In the genomic region with DNA sequence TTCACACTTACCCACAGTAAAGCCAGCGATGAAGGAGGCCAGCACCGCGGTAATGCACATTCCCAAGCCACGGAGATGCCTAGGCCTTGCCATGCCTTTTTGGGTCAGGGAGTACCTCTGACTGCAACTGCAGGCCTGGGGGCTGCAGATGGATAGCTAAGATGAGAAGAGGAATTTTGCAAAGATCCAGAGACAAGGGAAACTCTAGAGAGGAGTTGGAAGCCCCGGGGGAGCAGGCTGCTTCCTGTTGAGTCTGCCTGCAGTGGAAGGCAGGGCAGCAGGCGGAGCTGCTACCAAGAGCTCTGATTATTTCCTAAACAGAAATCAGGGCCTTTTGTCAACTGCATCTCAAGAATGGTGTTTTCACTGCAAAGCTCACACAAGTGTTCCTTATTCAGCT, we compare ENCODE assay signal across 10 mouse cellular contexts. TPM values are rescaled to one million over a fixed set of nuclear protein-coding genes. Genes with fewer than 3 reads are reported as not detected.
A peak's percentile ranks its signal among the peaks of the same experiment; 100 is the strongest.
DNase-seq lines count a peak whose midpoint lies in the region; ATAC-seq and TF ChIP-seq lines count a peak whose summit lies in the region.
"Had no signal": no experiment of that assay in that cellular context is flagged by ENCODE, and none has a peak within 500 bp of the region (broad histone marks: within the 10 kb centered on the region; RNA-seq: fewer than 3 reads in every experiment).

No protein-coding gene starts in this region.

- H3K9me3 ChIP-seq in midbrain, embryonic 10.5 days (replicated peaks): no peaks in the 10 kb centered on the region
- no peaks in the 10 kb centered on the region for H3K9me3 ChIP-seq in midbrain, embryonic 13.5 days
- no peaks in the 10 kb centered on the region for H3K9me3 ChIP-seq in intestine, embryonic 15.5 days
- H3K9me3 ChIP-seq in forebrain, embryonic 12.5 days: no peaks in the 10 kb centered on the region

- H3K36me3 ChIP-seq in midbrain, embryonic 10.5 days: no peaks in the 10 kb centered on the region
- H3K36me3 ChIP-seq in midbrain, embryonic 13.5 days: no peaks in the 10 kb centered on the region
- no peaks in the 10 kb centered on the region for H3K36me3 ChIP-seq in intestine, embryonic 15.5 days
- no peaks in the 10 kb centered on the region for H3K36me3 ChIP-seq in small intestine, adult 2 months (ENCODE audit: control insufficient read depth, insufficient read depth, low read length)
- H3K36me3 ChIP-seq in forebrain, embryonic 12.5 days (replicated peaks): no peaks in the 10 kb centered on the region

- no peaks in the 10 kb centered on the region for H3K27me3 ChIP-seq in midbrain, embryonic 10.5 days (ENCODE audit: low read depth, poor library complexity, severe bottlenecking)
- no peaks in the 10 kb centered on the region for H3K27me3 ChIP-seq in midbrain, embryonic 13.5 days
- no peaks in the 10 kb centered on the region for H3K27me3 ChIP-seq in intestine, embryonic 15.5 days (replicated peaks)
- no peaks in the 10 kb centered on the region for H3K27me3 ChIP-seq in small intestine, adult 2 months (ENCODE audit: control insufficient read depth, insufficient read depth, low read length)
- no peaks in the 10 kb centered on the region for H3K27me3 ChIP-seq in forebrain, embryonic 12.5 days

- H3K4me3 ChIP-seq in midbrain, embryonic 10.5 days: no peak overlapping the region
- no peak overlapping the region for H3K4me3 ChIP-seq in midbrain, embryonic 13.5 days (replicated peaks)
- H3K4me3 ChIP-seq in intestine, embryonic 15.5 days (replicated peaks): no peak overlapping the region
- H3K4me3 ChIP-seq in small intestine, adult 2 months (ENCODE audit: low read depth, low read length): peak overlapping the region; percentile 30
- H3K4me3 ChIP-seq in forebrain, embryonic 12.5 days (replicated peaks): no peak overlapping the region

- H3K27ac ChIP-seq in midbrain, embryonic 10.5 days (replicated peaks): no peak overlapping the region
- H3K27ac ChIP-seq in midbrain, embryonic 13.5 days: no peak overlapping the region
- no peak overlapping the region for H3K27ac ChIP-seq in intestine, embryonic 15.5 days
- no peak overlapping the region for H3K27ac ChIP-seq in small intestine, adult 2 months (ENCODE audit: insufficient read depth, low read depth, low read length)
- no peak overlapping the region for H3K27ac ChIP-seq in forebrain, embryonic 12.5 days

- H3K9ac ChIP-seq in midbrain, embryonic 13.5 days (replicated peaks): no peak overlapping the region
- no peak overlapping the region for H3K9ac ChIP-seq in intestine, embryonic 15.5 days
- no peak overlapping the region for H3K9ac ChIP-seq in forebrain, embryonic 12.5 days

- 26% methylated on average over 6 of the region's 6 CpGs for WGBS in midbrain, embryonic 10.5 days
- WGBS in midbrain, embryonic 13.5 days: 41% methylated on average over 6 of the region's 6 CpGs
- 24% methylated on average over 6 of the region's 6 CpGs for WGBS in intestine, embryonic 15.5 days
- 30% methylated on average over 6 of the region's 6 CpGs for WGBS in small intestine, adult 2 months
- WGBS in forebrain, embryonic 12.5 days: 43% methylated on average over 6 of the region's 6 CpGs

- H3K4me1 ChIP-seq in midbrain, embryonic 10.5 days: no peaks in the 10 kb centered on the region
- no peaks in the 10 kb centered on the region for H3K4me1 ChIP-seq in midbrain, embryonic 13.5 days (replicated peaks)
- H3K4me1 ChIP-seq in intestine, embryonic 15.5 days (replicated peaks): no peaks in the 10 kb centered on the region
- H3K4me1 ChIP-seq in small intestine, adult 2 months (ENCODE audit: control insufficient read depth, insufficient read depth, insufficient read length, low read length): no peaks in the 10 kb centered on the region
- no peaks in the 10 kb centered on the region for H3K4me1 ChIP-seq in forebrain, embryonic 12.5 days

- TF ChIP-seq POLR2A in small intestine, adult 2 months (IDR thresholded peaks at IDR 0.05; ENCODE audit: low read depth, low read length): no peak

- TF ChIP-seq CTCF in small intestine, adult 2 months (IDR thresholded peaks at IDR 0.05; ENCODE audit: extremely low read depth, insufficient read length, insufficient replicate concordance, low read depth, low read length): no peak

- DNase-seq in midbrain, embryonic 10.5 days (ENCODE audit: low spot score): peak; percentile 14
- peak; percentile 16 for DNase-seq in gastrocnemius, postnatal 10 days
- no peak for DNase-seq in left cerebral cortex, adult 11 months (ENCODE audit: low spot score)
- DNase-seq in cerebellum, adult 11-12 months: no peak

- no peak for ATAC-seq in midbrain, embryonic 13.5 days
- no peak for ATAC-seq in intestine, embryonic 15.5 days
- no peak for ATAC-seq in forebrain, embryonic 12.5 days (ENCODE audit: low FRiP score)
- ATAC-seq: Patski had no signal

- no peak overlapping the region for H3K4me2 ChIP-seq in midbrain, embryonic 13.5 days (replicated peaks)
- H3K4me2 ChIP-seq in intestine, embryonic 15.5 days (replicated peaks): peak overlapping the region; percentile 3; the same call in 1 of the 2 replicates
- no peak overlapping the region for H3K4me2 ChIP-seq in forebrain, embryonic 12.5 days

RNA-seq across cellular contexts. Expression of a gene that starts 17.0 kb away (rescaled TPM):
- polyA plus RNA-seq in midbrain, embryonic 10.5 days (2016; fragmentation: Nextera tagmentation; extraction: Ambion mirVana): 1.3 and 1.6 TPM in 2 replicates
- polyA plus RNA-seq in midbrain, embryonic 13.5 days (2015; fragmentation: Nextera tagmentation; extraction: Ambion mirVana): 1.3 and 1.6 TPM in 2 replicates
- 10 to 100 TPM; 10.2 to 10.9 TPM for total RNA-seq in gastrocnemius, postnatal 10 days (2021)
- 4.8 and 5.0 TPM in 2 replicates for polyA plus RNA-seq in intestine, embryonic 15.5 days (2015; fragmentation: Nextera tagmentation; extraction: Ambion mirVana)
- 0.06 TPM in 1 of 2 replicates, not detected in the other for polyA plus RNA-seq in small intestine, adult 2 months (2012; rRNA removed)
- 1.1 and 1.7 TPM in 2 replicates for polyA plus RNA-seq in forebrain, embryonic 12.5 days (2016; fragmentation: Nextera tagmentation; extraction: Ambion mirVana)

RNA-seq across cellular contexts. Expression of a gene that starts 18.4 kb away (rescaled TPM):
- not detected in 2 replicates for polyA plus RNA-seq in midbrain, embryonic 10.5 days (2016; fragmentation: Nextera tagmentation; extraction: Ambion mirVana)
- polyA plus RNA-seq in midbrain, embryonic 13.5 days (2015; fragmentation: Nextera tagmentation; extraction: Ambion mirVana): not detected in 2 replicates
- not detected for total RNA-seq in gastrocnemius, postnatal 10 days (2021)
- not detected in 2 replicates for polyA plus RNA-seq in intestine, embryonic 15.5 days (2015; fragmentation: Nextera tagmentation; extraction: Ambion mirVana)
- polyA plus RNA-seq in small intestine, adult 2 months (2012; rRNA removed): not detected in 2 replicates
- polyA plus RNA-seq in forebrain, embryonic 12.5 days (2016; fragmentation: Nextera tagmentation; extraction: Ambion mirVana): not detected in 2 replicates
- polyA plus RNA-seq: frontal cortex, adult 2 months; Patski had no signal

RNA-seq across cellular contexts. Expression of a gene that starts 44.7 kb away (rescaled TPM):
- not detected in 2 replicates for polyA plus RNA-seq in midbrain, embryonic 10.5 days (2016; fragmentation: Nextera tagmentation; extraction: Ambion mirVana)
- polyA plus RNA-seq in midbrain, embryonic 13.5 days (2015; fragmentation: Nextera tagmentation; extraction: Ambion mirVana): 0.07 and 0.09 TPM in 2 replicates
- not detected for total RNA-seq in gastrocnemius, postnatal 10 days (2021)
- polyA plus RNA-seq in intestine, embryonic 15.5 days (2015; fragmentation: Nextera tagmentation; extraction: Ambion mirVana): not detected in 2 replicates
- not detected in 2 replicates for polyA plus RNA-seq in small intestine, adult 2 months (2012; rRNA removed)
- 0.14 TPM in 1 of 2 replicates, not detected in the other for polyA plus RNA-seq in forebrain, embryonic 12.5 days (2016; fragmentation: Nextera tagmentation; extraction: Ambion mirVana)
- polyA plus RNA-seq: frontal cortex, adult 2 months; Patski had no signal

Comparison
In these comparisons a context has a peak if more than half of its experiments do, and no peak if none do; other contexts are left out.
1. DNase-seq: peak in midbrain, embryonic 10.5 days (single experiment) and gastrocnemius, postnatal 10 days (single experiment); none in left cerebral cortex, adult 11 months (single experiment) and cerebellum, adult 11-12 months (single experiment).